Mouse (Mus musculus): ENCODE measurements around the gene Pate4. TPM values are rescaled to one million over a fixed set of nuclear protein-coding genes. Genes with fewer than 3 reads are reported as not detected.
"Not testable (repeated sequence)": the region's sequence is repeated elsewhere in the genome, so short reads cannot be mapped to it uniquely, and the experiment has no call there.

Gene Pate4
- not detected in 2 replicates for total RNA-seq (2015; ENCODE audit: low replicate concordance)
- total RNA-seq (2017; ENCODE audit: low replicate concordance), result not detected in 2 replicates

DNA sequence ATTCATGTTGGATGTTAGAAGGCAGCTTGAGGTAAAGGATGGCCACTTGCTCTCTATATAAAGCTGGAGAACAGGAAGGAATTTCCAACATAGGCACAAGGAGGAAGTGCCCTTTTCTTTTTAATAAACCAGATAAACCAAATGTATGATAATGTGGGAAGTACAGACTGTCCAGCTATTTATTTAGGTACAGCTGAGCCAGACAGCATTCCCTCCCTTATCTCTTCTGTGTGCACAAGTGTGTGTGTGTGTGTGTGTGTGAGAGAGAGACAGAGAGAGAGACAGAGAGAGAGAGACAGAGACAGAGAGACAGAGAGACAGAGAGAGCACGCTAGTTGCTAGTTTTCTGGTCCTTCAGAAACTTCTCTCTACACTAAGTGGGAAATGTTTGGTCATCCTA lies at the start of gene Pate4:
Gene Pate4 (minus strand): TSS at position 101 of the 400 bp plus-strand sequence.
- ATAC-seq (replicated peaks; ENCODE audit: low FRiP score, poor library complexity, severe bottlenecking), result no peak

DNA sequence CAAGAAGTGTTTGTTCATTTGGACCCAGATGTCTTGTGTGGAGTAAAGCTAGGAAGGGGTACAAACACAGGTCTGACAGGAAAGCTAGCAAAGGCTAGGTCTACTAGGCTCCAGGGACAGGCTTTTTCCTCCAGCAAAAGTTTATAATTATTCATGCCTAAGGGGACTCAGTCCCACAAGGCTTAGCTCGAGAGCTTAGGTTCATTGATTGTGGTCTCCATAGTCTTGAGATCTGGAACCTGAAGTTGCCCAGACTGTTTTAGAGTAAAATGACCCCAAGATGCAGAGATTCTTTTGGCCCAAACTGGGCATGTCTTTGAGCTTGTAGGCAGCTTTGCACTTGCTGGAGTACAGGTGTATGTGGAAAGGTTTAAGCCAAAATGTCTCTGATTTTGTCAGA lies 36.4 kb upstream of the Pate4 start, which contains the start of gene Pate3:
Gene Pate3 (minus strand): TSS at position 101 of the 400 bp plus-strand sequence.
- no peak for ATAC-seq (replicated peaks; ENCODE audit: low FRiP score, poor library complexity, severe bottlenecking)

DNA sequence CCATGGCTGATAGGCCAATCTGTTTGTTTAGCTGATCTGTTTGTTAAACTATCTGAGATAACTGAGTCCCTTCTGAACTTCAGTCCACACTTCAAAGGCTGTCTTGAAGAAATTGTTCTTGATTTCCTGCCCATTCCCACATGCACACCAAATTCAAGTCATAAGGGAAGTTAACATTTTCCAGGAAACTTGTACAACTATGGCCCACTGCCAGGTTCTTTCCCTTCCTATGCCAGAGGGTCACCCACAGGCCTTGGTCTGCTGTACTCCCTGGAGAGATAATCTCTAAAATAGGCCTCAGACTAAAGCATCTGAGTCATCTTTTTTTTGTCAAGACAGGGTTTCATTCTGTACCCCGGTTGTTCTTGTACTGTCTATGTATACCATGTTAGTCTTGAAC lies 21.2 kb upstream of the Pate4 start:
- no peak for ATAC-seq (replicated peaks; ENCODE audit: low FRiP score, poor library complexity, severe bottlenecking)

DNA sequence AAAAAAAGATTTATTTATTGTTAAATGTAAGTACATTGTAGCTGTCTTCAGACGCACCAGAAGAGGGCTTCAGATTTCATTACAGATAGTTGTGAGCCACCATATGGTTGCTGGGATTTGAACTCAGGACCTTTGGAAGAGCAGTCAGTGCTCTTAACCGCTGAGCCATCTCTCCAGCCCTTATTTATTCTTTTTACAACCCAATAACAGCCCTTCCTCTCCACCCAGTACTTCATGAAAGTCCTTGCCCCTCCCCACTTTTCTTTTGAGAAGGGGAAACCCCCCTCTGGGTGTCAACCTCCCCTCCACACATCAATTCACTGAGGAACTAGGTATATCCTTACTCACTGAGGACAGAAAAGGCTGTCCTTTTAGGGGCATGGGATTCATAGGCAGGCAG lies 5.0 kb upstream of the Pate4 start:
- ATAC-seq (replicated peaks; ENCODE audit: low FRiP score, poor library complexity, severe bottlenecking), result not testable (repeated sequence)

DNA sequence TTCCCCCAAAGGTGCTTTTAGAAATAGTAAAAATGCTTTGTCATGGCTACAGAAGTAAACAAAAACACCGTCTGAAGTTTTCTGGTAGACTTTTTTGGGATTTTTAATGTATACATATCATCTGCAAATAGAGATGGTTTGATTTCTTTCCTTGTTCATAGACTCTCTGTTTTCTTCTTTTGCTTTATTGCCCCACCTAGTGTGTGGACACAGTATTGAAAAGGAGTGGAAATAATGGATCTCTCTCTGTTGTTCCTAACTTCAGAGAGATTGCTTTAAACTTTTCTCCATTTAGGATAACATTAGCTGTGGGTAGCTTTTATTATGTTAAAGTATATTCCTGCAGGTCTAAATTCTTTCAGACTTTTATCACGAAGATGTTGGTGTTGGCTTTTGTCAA lies 2.3 kb upstream of the Pate4 start:
- no peak for ATAC-seq (replicated peaks; ENCODE audit: low FRiP score, poor library complexity, severe bottlenecking)

DNA sequence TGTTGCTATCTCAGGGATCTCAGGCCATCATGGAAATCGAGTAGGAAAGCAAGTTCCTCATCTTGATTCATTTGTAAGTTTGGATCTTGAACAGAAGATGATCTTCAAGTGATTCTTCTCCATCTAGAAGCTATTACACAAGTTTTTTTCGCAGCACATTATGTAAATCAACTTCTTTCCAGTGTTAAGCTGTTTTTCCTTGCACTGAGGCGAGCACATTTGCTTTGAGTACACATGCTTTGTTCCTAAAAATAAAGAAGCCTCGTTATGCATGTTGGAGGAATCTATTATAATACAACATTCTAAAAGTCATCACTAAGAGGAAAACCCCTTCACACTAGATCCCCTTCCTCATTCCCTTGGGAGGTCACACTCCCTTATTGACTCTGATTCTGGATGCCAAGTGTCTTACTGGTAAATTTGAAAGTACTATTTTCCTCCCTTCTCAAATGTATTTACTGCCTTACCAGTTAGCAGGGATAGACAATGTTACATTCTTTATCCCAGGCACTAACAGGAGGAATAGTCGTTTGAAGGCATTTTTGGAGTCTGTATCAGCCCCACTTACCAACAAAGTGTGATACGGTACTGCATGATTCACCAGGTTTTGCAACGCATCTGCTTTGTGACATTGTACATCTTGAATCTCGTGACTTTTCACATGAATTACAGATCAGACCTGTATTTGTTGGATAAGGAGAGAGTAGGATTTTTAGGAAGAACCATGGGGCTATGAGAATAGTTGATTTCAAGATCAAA lies 3.9 kb downstream of the Pate4 start:
- no peak for ATAC-seq (replicated peaks; ENCODE audit: low FRiP score, poor library complexity, severe bottlenecking)

GRCm38 (mm10) chr9:35592903-35593302 lies 18.8 kb downstream of the Pate4 start:
- ATAC-seq (replicated peaks; ENCODE audit: low FRiP score, poor library complexity, severe bottlenecking), result no peak

GRCm38 (mm10) chr9:35587674-35588073 lies 24.1 kb downstream of the Pate4 start:
- ATAC-seq (replicated peaks; ENCODE audit: low FRiP score, poor library complexity, severe bottlenecking), result no peak

- no peak for ATAC-seq (replicated peaks; ENCODE audit: low FRiP score, poor library complexity, severe bottlenecking)
Observed at GRCm38 (mm10) chr9:35574416-35574815, 37.3 kb downstream of the Pate4 start.

DNA sequence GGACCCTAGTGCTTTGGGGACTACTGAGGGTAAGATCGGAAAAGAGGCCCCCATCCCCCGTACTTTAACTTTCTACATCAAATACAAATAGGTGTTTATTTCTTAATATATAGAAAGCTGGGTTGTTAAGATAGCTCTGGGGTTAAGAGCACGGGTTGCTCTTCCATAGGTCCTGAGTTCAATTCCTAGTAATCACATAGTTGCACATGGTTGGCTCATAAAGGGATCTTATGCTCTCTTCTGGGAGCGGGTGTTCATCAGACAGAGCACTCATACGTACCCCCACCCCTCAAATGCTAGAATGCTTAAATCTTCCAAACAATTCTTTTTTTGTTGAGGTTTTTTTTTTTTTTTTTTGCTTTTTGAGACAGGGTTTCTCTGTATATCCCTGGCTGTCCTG lies 41.1 kb downstream of the Pate4 start:
- no peak for ATAC-seq (replicated peaks; ENCODE audit: low FRiP score, poor library complexity, severe bottlenecking)

- peak; percentile 96 for ATAC-seq (replicated peaks; ENCODE audit: low FRiP score, poor library complexity, severe bottlenecking)
Observed at GRCm38 (mm10) chr9:35569571-35570534, 41.9 kb downstream of the Pate4 start, which contains the start of the genes Pate2 and Hyls1. TSS of gene Pate2 (plus strand) at chr9:35570284. TSS of gene Hyls1 (minus strand) at chr9:35570398.

- ATAC-seq (replicated peaks; ENCODE audit: low FRiP score, poor library complexity, severe bottlenecking), result no peak
Observed at GRCm38 (mm10) chr9:35567995-35568394, 43.7 kb downstream of the Pate4 start.

DNA sequence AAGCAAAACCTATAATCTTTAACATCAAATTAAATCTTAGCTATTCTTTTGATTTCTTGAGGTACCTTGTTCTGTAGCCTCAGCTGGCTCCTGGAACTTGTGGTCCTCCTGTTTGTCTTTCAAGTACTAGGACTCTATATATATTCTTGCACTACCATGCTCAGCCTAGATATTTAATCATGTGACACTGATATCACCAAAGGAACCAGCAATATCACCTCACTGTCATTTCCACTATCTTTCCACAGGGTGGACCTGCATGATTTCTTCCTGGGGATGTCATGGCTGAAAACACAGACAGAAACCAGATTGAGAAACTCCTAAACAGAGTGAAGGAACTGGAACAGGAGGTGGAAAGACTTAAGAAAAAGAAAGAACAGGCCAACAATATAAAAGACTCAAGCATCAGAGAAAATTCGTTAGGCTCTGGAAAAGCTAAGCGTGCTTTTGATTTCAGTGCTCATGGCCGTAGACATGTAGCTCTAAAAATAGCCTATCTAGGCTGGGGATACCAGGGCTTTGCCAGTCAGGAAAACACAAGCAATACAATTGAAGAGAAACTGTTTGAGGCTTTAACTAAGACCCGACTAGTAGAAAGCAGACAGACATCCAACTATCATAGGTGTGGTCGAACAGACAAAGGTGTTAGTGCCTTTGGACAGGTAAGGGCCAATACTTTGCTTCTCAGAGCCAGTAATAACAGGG lies 47.1 kb downstream of the Pate4 start:
- no peak for ATAC-seq (replicated peaks; ENCODE audit: low FRiP score, poor library complexity, severe bottlenecking)

- ATAC-seq (replicated peaks; ENCODE audit: low FRiP score, poor library complexity, severe bottlenecking), result no peak
Observed at GRCm38 (mm10) chr9:35561583-35561982, 50.2 kb downstream of the Pate4 start.

- no peak for ATAC-seq (replicated peaks; ENCODE audit: low FRiP score, poor library complexity, severe bottlenecking)
Observed at GRCm38 (mm10) chr9:35561076-35561475, 50.7 kb downstream of the Pate4 start.

- ATAC-seq (replicated peaks; ENCODE audit: low FRiP score, poor library complexity, severe bottlenecking), result peak; percentile 78
Observed at GRCm38 (mm10) chr9:35559009-35559890, 52.5 kb downstream of the Pate4 start.

DNA sequence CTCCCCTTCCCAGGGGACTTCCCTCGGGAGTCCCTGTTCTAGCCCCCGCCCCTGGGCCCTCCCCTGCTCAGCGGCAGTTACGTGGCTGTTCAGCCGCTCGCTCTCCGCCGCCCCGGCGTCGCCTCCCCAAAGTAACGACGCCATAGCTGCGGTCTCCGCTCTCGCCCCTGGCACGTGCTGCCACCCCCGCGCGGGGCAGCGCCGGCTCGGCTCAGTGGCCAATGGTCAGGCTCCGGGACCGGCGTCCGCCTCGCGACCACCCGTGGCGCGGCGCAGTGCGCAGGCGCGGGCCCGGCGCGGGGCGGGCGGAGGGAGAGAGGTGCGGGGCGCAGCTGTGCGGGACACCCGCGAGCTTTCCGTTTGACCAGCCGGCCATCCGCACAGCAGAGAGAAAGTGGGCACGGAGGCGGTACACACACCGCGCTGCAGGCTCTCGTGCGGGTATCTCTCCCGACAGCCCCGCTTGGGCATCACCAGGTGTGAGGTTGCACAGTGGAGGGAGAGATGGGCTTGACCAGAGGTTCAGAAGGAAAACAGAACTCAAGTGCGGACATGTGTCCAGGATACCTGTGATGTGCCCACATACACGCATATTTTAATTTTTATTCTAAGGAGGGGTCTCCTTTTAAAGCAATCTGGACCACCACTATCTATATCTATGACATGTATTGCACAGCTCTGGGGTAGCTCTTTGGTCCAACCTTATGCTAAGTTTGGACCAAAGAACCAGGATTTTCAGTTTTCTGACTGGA lies 53.3 kb downstream of the Pate4 start, which contains the start of the genes Ddx25 and Pus3:
Gene Ddx25 (minus strand): TSS at position 272 of the 752 bp plus-strand sequence.
Gene Pus3 (plus strand): TSS at position 339 of the 752 bp plus-strand sequence.
- no peak for ATAC-seq (replicated peaks; ENCODE audit: low FRiP score, poor library complexity, severe bottlenecking)

Measured in erythroid progenitor cell, adult 5-6 weeks (primary cell).